Mouse (Mus musculus) 416B (cell line): Measurements from ENCODE around the gene Gm10337.

Experiments used
- DNase-seq: peaks from one replicate; pipeline ENCODE4 v3.0.0; 2011; ENCODE audit warnings: low read depth

Gene Gm10337

GRCm38 (mm10) chr15:102499851-102500250 lies 3.7 kb upstream of the Gm10337 start:
- DNase-seq: no peak

- DNase-seq: no peak
These were observed 3.0 kb upstream of the Gm10337 start for GRCm38 (mm10) chr15:102500479-102500878.

GRCm38 (mm10) chr15:102501084-102501814 lies 2.3 kb upstream of the Gm10337 start:
- no peak for DNase-seq

- no peak for DNase-seq
These were observed 1.2 kb upstream of the Gm10337 start for GRCm38 (mm10) chr15:102502254-102502840.

- no peak for DNase-seq
These were observed 631 bp downstream of the Gm10337 start for GRCm38 (mm10) chr15:102503924-102504782.

GRCm38 (mm10) chr15:102505073-102505769 lies 1.7 kb downstream of the Gm10337 start:
- no peak for DNase-seq

- DNase-seq: no peak
These were observed 2.4 kb downstream of the Gm10337 start for GRCm38 (mm10) chr15:102505770-102506463.

- DNase-seq: peak; percentile 36
These were observed 2.9 kb downstream of the Gm10337 start for GRCm38 (mm10) chr15:102506464-102506830.

- DNase-seq: no peak
These were observed 3.3 kb downstream of the Gm10337 start for GRCm38 (mm10) chr15:102506864-102507263.

- DNase-seq: peak; percentile 49
These were observed 4.0 kb downstream of the Gm10337 start for GRCm38 (mm10) chr15:102507561-102507960.

- DNase-seq: no peak
These were observed 4.8 kb downstream of the Gm10337 start for GRCm38 (mm10) chr15:102508336-102508735.

- DNase-seq: no peak
These were observed 6.6 kb downstream of the Gm10337 start for GRCm38 (mm10) chr15:102510110-102510509.

GRCm38 (mm10) chr15:102510590-102511284 lies 7.2 kb downstream of the Gm10337 start:
- DNase-seq: no peak

GRCm38 (mm10) chr15:102511285-102511833 lies 7.8 kb downstream of the Gm10337 start:
- DNase-seq: no peak

GRCm38 (mm10) chr15:102512010-102512409 lies 8.5 kb downstream of the Gm10337 start:
- no peak for DNase-seq

- no peak for DNase-seq
These were observed 8.9 kb downstream of the Gm10337 start for GRCm38 (mm10) chr15:102512471-102512870.

GRCm38 (mm10) chr15:102513004-102513403 lies 9.5 kb downstream of the Gm10337 start:
- DNase-seq: no peak

- DNase-seq: no peak
These were observed 11.7 kb downstream of the Gm10337 start for GRCm38 (mm10) chr15:102515261-102515660.

- DNase-seq: no peak
These were observed 12.3 kb downstream of the Gm10337 start for GRCm38 (mm10) chr15:102515791-102516190.

GRCm38 (mm10) chr15:102516293-102516692 lies 12.8 kb downstream of the Gm10337 start:
- DNase-seq: no peak
